Mouse (Mus musculus): ENCODE data around the gene Fam228a. TPM values are rescaled to one million over a fixed set of nuclear protein-coding genes. Genes with fewer than 3 reads are reported as not detected.
A peak's percentile ranks its signal among the peaks of the same experiment; 100 is the strongest.

Fam228a gene
- polyA plus RNA-seq, 1 experiment from 2014 or later: 0.12 TPM

DNA sequence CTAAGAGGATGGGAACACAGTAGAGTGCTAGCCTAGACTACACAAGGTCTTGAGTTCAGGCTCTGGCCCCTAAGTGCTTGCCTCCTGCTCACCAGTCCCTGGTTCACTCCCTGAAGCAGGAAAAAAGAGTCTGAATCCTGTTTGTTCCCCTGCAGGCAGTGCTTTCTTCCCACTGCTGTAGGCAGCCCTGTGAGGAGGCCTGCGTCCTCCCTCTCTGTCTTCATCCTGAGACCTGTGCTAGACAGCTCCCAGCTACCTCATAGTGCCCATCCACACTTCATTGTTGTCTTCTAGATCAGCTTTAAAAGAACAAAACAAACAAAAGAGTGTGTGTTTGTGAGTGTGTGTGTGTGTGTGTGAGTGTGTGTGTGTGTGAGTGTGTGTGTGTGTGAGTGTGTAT lies 43.7 kb downstream of the Fam228a start:
- DNase-seq (ENCODE audit: low spot score) (no peak), ATAC-seq (replicated peaks; ENCODE audit: low FRiP score, low read depth) (no peak)
- Histone ChIP-seq H3K36me3 (ENCODE audit: insufficient read depth, low read length) (0 out of 2 replicates have a peak, but pooled peaks cover 9% of the 10 kb centered on the region), H3K27ac (no peak overlapping the region), H3K27me3 (ENCODE audit: insufficient read depth, low read length) (no peaks in the 10 kb centered on the region), H3K4me1 (replicated peaks; ENCODE audit: insufficient read depth, low read length) (no peaks in the 10 kb centered on the region), H3K9me3 (replicated peaks; ENCODE audit: low read length) (no peaks in the 10 kb centered on the region), H3K4me3 (replicated peaks; ENCODE audit: low read depth, low read length) (no peak overlapping the region), H3K9ac (ENCODE audit: low read depth, low read length) (no peak overlapping the region), H3K4me2 (ENCODE audit: low read length) (no peak overlapping the region)
- TF ChIP-seq CTCF (IDR thresholded peaks at IDR 0.05; ENCODE audit: low read depth): no peak
- WGBS: 86% methylated on average over 1 of the region's 1 CpGs

DNA sequence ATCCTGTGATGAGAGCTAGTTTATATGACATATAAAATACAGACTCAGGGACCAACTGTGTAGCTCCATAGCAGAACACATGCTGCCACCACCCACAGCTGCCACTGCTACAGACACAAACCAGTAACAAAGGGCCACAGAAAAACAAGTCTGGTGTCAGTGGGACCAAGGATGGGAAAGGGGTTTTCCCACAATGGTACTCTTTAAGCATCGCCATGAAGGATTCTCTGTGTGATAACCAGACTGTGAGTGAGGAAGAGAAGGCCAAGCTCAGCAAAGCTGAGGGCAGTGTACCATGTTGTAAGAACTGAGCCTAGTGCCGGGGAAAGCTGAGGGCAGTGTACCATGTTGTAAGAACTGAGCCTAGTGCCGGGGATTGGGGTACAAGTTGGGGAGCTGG lies 47.0 kb downstream of the Fam228a start:
- ATAC-seq (replicated peaks; ENCODE audit: low FRiP score, low read depth) (no peak), DNase-seq (ENCODE audit: low spot score) (no peak)
- no peak overlapping the region for H3K4me2 ChIP-seq (ENCODE audit: low read length)
- no peak overlapping the region for H3K27ac ChIP-seq
- no peaks in the 10 kb centered on the region for H3K4me1 ChIP-seq (replicated peaks; ENCODE audit: insufficient read depth, low read length)
- no peak overlapping the region for H3K9ac ChIP-seq (ENCODE audit: low read depth, low read length)
- no peaks in the 10 kb centered on the region for H3K36me3 ChIP-seq (ENCODE audit: insufficient read depth, low read length)
- no peaks in the 10 kb centered on the region for H3K27me3 ChIP-seq (ENCODE audit: insufficient read depth, low read length)
- WGBS: 89% methylated on average over 3 of the region's 3 CpGs
- no peak overlapping the region for H3K4me3 ChIP-seq (replicated peaks; ENCODE audit: low read depth, low read length)
- H3K9me3 ChIP-seq (replicated peaks; ENCODE audit: low read length): no peaks in the 10 kb centered on the region
- no peak for TF ChIP-seq CTCF (IDR thresholded peaks at IDR 0.05; ENCODE audit: low read depth)

GRCm38 (mm10) chr12:4689341-4689740 lies 48.9 kb downstream of the Fam228a start:
- H3K9ac ChIP-seq (ENCODE audit: low read depth, low read length): no peak overlapping the region
- TF ChIP-seq CTCF (IDR thresholded peaks at IDR 0.05; ENCODE audit: low read depth): no peak
- 89% methylated on average over 14 of the region's 14 CpGs for WGBS
- no peak overlapping the region for H3K27ac ChIP-seq
- H3K36me3 ChIP-seq (ENCODE audit: insufficient read depth, low read length): no peaks in the 10 kb centered on the region
- ATAC-seq (replicated peaks; ENCODE audit: low FRiP score, low read depth): no peak
- H3K27me3 ChIP-seq (ENCODE audit: insufficient read depth, low read length): no peaks in the 10 kb centered on the region
- no peaks in the 10 kb centered on the region for H3K9me3 ChIP-seq (replicated peaks; ENCODE audit: low read length)
- H3K4me3 ChIP-seq (replicated peaks; ENCODE audit: low read depth, low read length): no peak overlapping the region
- H3K4me2 ChIP-seq (ENCODE audit: low read length): no peak overlapping the region
- DNase-seq (ENCODE audit: low spot score): no peak
- H3K4me1 ChIP-seq (replicated peaks; ENCODE audit: insufficient read depth, low read length): no peaks in the 10 kb centered on the region

DNA sequence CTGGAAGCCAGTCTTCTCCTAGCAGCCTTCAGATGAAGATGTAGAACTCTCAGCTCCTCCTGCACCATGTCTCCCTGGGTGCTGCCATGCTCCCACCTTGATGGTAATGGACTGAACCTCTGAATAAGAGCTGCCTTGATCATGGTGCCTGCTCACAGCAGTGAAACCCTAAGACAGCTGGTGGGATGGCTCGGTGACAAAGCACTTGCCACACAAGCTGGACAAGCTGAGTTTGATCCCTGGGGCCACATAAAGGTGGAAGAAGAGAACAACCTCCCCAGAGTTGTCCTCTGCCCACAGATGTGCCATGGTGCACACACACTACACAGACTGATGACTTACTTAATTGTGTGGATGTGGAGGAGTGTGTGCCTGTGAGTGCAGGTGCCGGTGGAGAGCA lies 49.8 kb downstream of the Fam228a start:
- no peak for DNase-seq (ENCODE audit: low spot score)
- no peak overlapping the region for H3K27ac ChIP-seq
- H3K4me3 ChIP-seq (replicated peaks; ENCODE audit: low read depth, low read length): no peak overlapping the region
- no peak for TF ChIP-seq CTCF (IDR thresholded peaks at IDR 0.05; ENCODE audit: low read depth)
- WGBS: 81% methylated on average over 2 of the region's 2 CpGs
- no peak for ATAC-seq (replicated peaks; ENCODE audit: low FRiP score, low read depth)
- H3K9me3 ChIP-seq (replicated peaks; ENCODE audit: low read length): no peaks in the 10 kb centered on the region
- H3K36me3 ChIP-seq (ENCODE audit: insufficient read depth, low read length): no peaks in the 10 kb centered on the region
- H3K9ac ChIP-seq (ENCODE audit: low read depth, low read length): no peak overlapping the region
- no peaks in the 10 kb centered on the region for H3K27me3 ChIP-seq (ENCODE audit: insufficient read depth, low read length)
- H3K4me1 ChIP-seq (replicated peaks; ENCODE audit: insufficient read depth, low read length): no peaks in the 10 kb centered on the region
- no peak overlapping the region for H3K4me2 ChIP-seq (ENCODE audit: low read length)

DNA sequence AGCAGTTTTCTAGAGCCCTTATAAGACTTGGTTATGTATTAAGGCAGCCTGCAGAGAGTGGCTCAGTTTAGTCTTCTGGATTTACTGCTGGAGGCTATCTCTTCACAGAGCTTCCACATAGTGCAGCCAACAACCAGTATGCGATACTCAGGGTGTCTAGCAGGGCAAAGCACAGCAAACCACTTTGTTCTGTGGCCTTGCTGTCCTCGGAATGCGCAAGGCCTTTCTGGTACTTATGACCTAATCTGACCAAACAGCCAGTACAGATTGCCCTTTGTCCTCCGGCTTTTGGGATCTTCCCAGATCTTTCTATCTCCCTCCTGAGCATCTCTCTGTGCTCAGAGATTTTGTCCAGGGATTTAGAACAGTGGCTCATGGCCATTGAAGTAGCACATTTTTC lies 52.8 kb downstream of the Fam228a start:
- Histone ChIP-seq H3K36me3 (ENCODE audit: insufficient read depth, low read length) (no peaks in the 10 kb centered on the region; the same call in 1 of the 2 replicates), H3K4me2 (ENCODE audit: low read length) (no peak overlapping the region), H3K4me3 (replicated peaks; ENCODE audit: low read depth, low read length) (no peak overlapping the region), H3K4me1 (replicated peaks; ENCODE audit: insufficient read depth, low read length) (no peaks in the 10 kb centered on the region), H3K9ac (ENCODE audit: low read depth, low read length) (no peak overlapping the region), H3K27ac (no peak overlapping the region), H3K27me3 (ENCODE audit: insufficient read depth, low read length) (no peaks in the 10 kb centered on the region), H3K9me3 (replicated peaks; ENCODE audit: low read length) (no peaks in the 10 kb centered on the region)
- ATAC-seq (replicated peaks; ENCODE audit: low FRiP score, low read depth) (no peak), DNase-seq (ENCODE audit: low spot score) (no peak)
- no peak for TF ChIP-seq CTCF (IDR thresholded peaks at IDR 0.05; ENCODE audit: low read depth)
- WGBS: 93% methylated on average over 4 of the region's 4 CpGs

DNA sequence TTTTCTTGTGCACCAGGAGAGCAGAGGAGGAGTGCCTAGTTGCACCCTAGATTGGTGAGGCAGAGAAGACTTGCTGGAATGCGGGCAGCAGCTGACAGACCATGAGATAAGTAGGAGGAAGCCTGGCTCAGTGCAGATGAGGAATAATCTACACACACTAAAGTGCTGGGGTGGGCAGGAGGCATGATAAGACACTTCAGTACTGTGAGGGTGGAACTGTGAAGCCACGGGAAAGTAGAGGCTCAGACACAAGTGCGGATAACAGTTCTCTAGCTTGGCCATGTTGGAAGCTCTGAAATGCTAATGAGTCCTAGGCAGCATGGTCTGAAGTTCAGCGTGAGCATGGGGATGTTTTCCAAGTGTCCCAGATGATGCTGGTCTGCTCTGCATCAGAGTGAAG lies 58.3 kb downstream of the Fam228a start:
- Histone ChIP-seq H3K27ac (no peak overlapping the region), H3K27me3 (ENCODE audit: insufficient read depth, low read length) (no peaks in the 10 kb centered on the region), H3K4me1 (replicated peaks; ENCODE audit: insufficient read depth, low read length) (no peaks in the 10 kb centered on the region), H3K9ac (ENCODE audit: low read depth, low read length) (no peak overlapping the region), H3K4me2 (ENCODE audit: low read length) (no peak overlapping the region), H3K9me3 (replicated peaks; ENCODE audit: low read length) (no peaks in the 10 kb centered on the region), H3K4me3 (replicated peaks; ENCODE audit: low read depth, low read length) (no peak overlapping the region), H3K36me3 (ENCODE audit: insufficient read depth, low read length) (peaks cover 15% of the 10 kb centered on the region)
- no peak for TF ChIP-seq CTCF (IDR thresholded peaks at IDR 0.05; ENCODE audit: low read depth)
- no peak; the same call in 1 of the 2 replicates for ATAC-seq (replicated peaks; ENCODE audit: low FRiP score, low read depth)
- peak; percentile 14 for DNase-seq (ENCODE audit: low spot score)
- WGBS: 72% methylated on average over 4 of the region's 4 CpGs

- whole genome bisulfite sequencing: 92% methylated on average over 1 of the region's 1 CpGs
- H3K36me3 ChIP-seq (ENCODE audit: insufficient read depth, low read length): peaks cover 42% of the 10 kb centered on the region
- no peak for ATAC-seq (replicated peaks; ENCODE audit: low FRiP score, low read depth)
These were observed 61.9 kb downstream of the Fam228a start for GRCm38 (mm10) chr12:4676336-4676735.

More at GRCm38 (mm10) chr12:4676336-4676735, 61.9 kb downstream of the Fam228a start:
- TF ChIP-seq CTCF (IDR thresholded peaks at IDR 0.05; ENCODE audit: low read depth): no peak
- H3K9ac ChIP-seq (ENCODE audit: low read depth, low read length): no peak overlapping the region
- no peak overlapping the region for H3K27ac ChIP-seq
- no peak overlapping the region for H3K4me2 ChIP-seq (ENCODE audit: low read length)
- no peaks in the 10 kb centered on the region for H3K4me1 ChIP-seq (replicated peaks; ENCODE audit: insufficient read depth, low read length)
- no peak for DNase-seq (ENCODE audit: low spot score)
- H3K4me3 ChIP-seq (replicated peaks; ENCODE audit: low read depth, low read length): no peak overlapping the region
- H3K9me3 ChIP-seq (replicated peaks; ENCODE audit: low read length): no peaks in the 10 kb centered on the region
- H3K27me3 ChIP-seq (ENCODE audit: insufficient read depth, low read length): no peaks in the 10 kb centered on the region
